Mouse (Mus musculus): ENCODE data around the gene Pakap. TPM values are rescaled to one million over a fixed set of nuclear protein-coding genes. Genes with fewer than 3 reads are reported as not detected.

Gene Pakap
- total and polyA plus RNA-seq, 3 experiments = not detected

- ATAC-seq (ENCODE audit: extremely low read depth, insufficient number of reproducible peaks, low FRiP score, poor library complexity, severe bottlenecking) (no peak), DNase-seq (ENCODE audit: low spot score) (no peak)
- Histone ChIP-seq H3K27me3 (ENCODE audit: insufficient read depth, low read length) (no peaks in the 10 kb centered on the region), H3K4me3 (ENCODE audit: low read depth, low read length) (no peak overlapping the region), H3K9me3 (replicated peaks) (peaks cover 56% of the 10 kb centered on the region), H3K36me3 (replicated peaks) (no peaks in the 10 kb centered on the region), H3K4me1 (ENCODE audit: insufficient read depth, low read depth, low read length) (no peaks in the 10 kb centered on the region)
- TF ChIP-seq CTCF (IDR thresholded peaks at IDR 0.05; ENCODE audit: low read depth, low read length) = no peak
- no peak for TF ChIP-seq TAL1 (conservative IDR thresholded peaks at IDR 0.05; ENCODE audit: low read depth, low read length)
- TF ChIP-seq GATA2 (IDR thresholded peaks at IDR 0.05; ENCODE audit: borderline replicate concordance, low read depth, low read length) = no peak
These were observed 122.8 kb downstream of the Pakap start for GRCm38 (mm10) chr4:57690805-57691204.

- no peaks in the 10 kb centered on the region for H3K36me3 ChIP-seq (replicated peaks)
- TF ChIP-seq POLR2AphosphoS5 (IDR thresholded peaks at IDR 0.05; ENCODE audit: insufficient replicate concordance, low read depth, low read length) = no peak
- TF ChIP-seq CTCF (IDR thresholded peaks at IDR 0.05; ENCODE audit: low read depth, low read length) = no peak
- no peak for TF ChIP-seq GATA1 (IDR thresholded peaks at IDR 0.05; ENCODE audit: borderline replicate concordance, low read length)
- no peak for TF ChIP-seq GATA2 (IDR thresholded peaks at IDR 0.05; ENCODE audit: borderline replicate concordance, low read depth, low read length)
- TF ChIP-seq TAL1 (conservative IDR thresholded peaks at IDR 0.05; ENCODE audit: low read depth, low read length) = no peak
- DNase-seq (ENCODE audit: low spot score) (no peak), ATAC-seq (ENCODE audit: extremely low read depth, insufficient number of reproducible peaks, low FRiP score, poor library complexity, severe bottlenecking) (no peak)
- no peak overlapping the region for H3K4me3 ChIP-seq (ENCODE audit: low read depth, low read length)
- peaks cover 63% of the 10 kb centered on the region for H3K9me3 ChIP-seq (replicated peaks)
- no peaks in the 10 kb centered on the region for H3K4me1 ChIP-seq (ENCODE audit: insufficient read depth, low read depth, low read length)
- no peaks in the 10 kb centered on the region for H3K27me3 ChIP-seq (ENCODE audit: insufficient read depth, low read length)
These were observed 126.6 kb downstream of the Pakap start for GRCm38 (mm10) chr4:57694356-57695136.

GRCm38 (mm10) chr4:57696955-57697354 is 129.0 kb downstream of the Pakap start:
- Histone ChIP-seq H3K36me3 (replicated peaks) (no peaks in the 10 kb centered on the region), H3K4me1 (ENCODE audit: insufficient read depth, low read depth, low read length) (no peaks in the 10 kb centered on the region), H3K9me3 (replicated peaks) (peaks cover 67% of the 10 kb centered on the region), H3K27me3 (ENCODE audit: insufficient read depth, low read length) (no peaks in the 10 kb centered on the region), H3K4me3 (ENCODE audit: low read depth, low read length) (no peak overlapping the region)
- no peak for ATAC-seq (ENCODE audit: extremely low read depth, insufficient number of reproducible peaks, low FRiP score, poor library complexity, severe bottlenecking)
- DNase-seq (ENCODE audit: low spot score) = no peak
- TF ChIP-seq GATA2 (IDR thresholded peaks at IDR 0.05; ENCODE audit: borderline replicate concordance, low read depth, low read length) = no peak
- TF ChIP-seq TAL1 (conservative IDR thresholded peaks at IDR 0.05; ENCODE audit: low read depth, low read length) = no peak
- TF ChIP-seq POLR2AphosphoS5 (IDR thresholded peaks at IDR 0.05; ENCODE audit: insufficient replicate concordance, low read depth, low read length) = no peak
- TF ChIP-seq GATA1 (IDR thresholded peaks at IDR 0.05; ENCODE audit: borderline replicate concordance, low read length) = no peak
- TF ChIP-seq CTCF (IDR thresholded peaks at IDR 0.05; ENCODE audit: low read depth, low read length) = no peak

- no peaks in the 10 kb centered on the region for H3K4me1 ChIP-seq (ENCODE audit: insufficient read depth, low read depth, low read length)
- H3K4me3 ChIP-seq (ENCODE audit: low read depth, low read length) = no peak overlapping the region
- TF ChIP-seq POLR2AphosphoS5 (IDR thresholded peaks at IDR 0.05; ENCODE audit: insufficient replicate concordance, low read depth, low read length) (no peak), CTCF (IDR thresholded peaks at IDR 0.05; ENCODE audit: low read depth, low read length) (no peak), TAL1 (conservative IDR thresholded peaks at IDR 0.05; ENCODE audit: low read depth, low read length) (no peak), GATA1 (IDR thresholded peaks at IDR 0.05; ENCODE audit: borderline replicate concordance, low read length) (no peak), GATA2 (IDR thresholded peaks at IDR 0.05; ENCODE audit: borderline replicate concordance, low read depth, low read length) (no peak)
- DNase-seq (ENCODE audit: low spot score) = no peak
- H3K27me3 ChIP-seq (ENCODE audit: insufficient read depth, low read length) = no peaks in the 10 kb centered on the region
- ATAC-seq (ENCODE audit: extremely low read depth, insufficient number of reproducible peaks, low FRiP score, poor library complexity, severe bottlenecking) = no peak
- H3K9me3 ChIP-seq (replicated peaks) = peaks cover 71% of the 10 kb centered on the region
- no peaks in the 10 kb centered on the region for H3K36me3 ChIP-seq (replicated peaks)
These were observed 130.1 kb downstream of the Pakap start for GRCm38 (mm10) chr4:57697918-57698611.

- TF ChIP-seq POLR2AphosphoS5 (IDR thresholded peaks at IDR 0.05; ENCODE audit: insufficient replicate concordance, low read depth, low read length) (no peak), CTCF (IDR thresholded peaks at IDR 0.05; ENCODE audit: low read depth, low read length) (no peak), GATA2 (IDR thresholded peaks at IDR 0.05; ENCODE audit: borderline replicate concordance, low read depth, low read length) (no peak), GATA1 (IDR thresholded peaks at IDR 0.05; ENCODE audit: borderline replicate concordance, low read length) (no peak), TAL1 (conservative IDR thresholded peaks at IDR 0.05; ENCODE audit: low read depth, low read length) (no peak)
- ATAC-seq (ENCODE audit: extremely low read depth, insufficient number of reproducible peaks, low FRiP score, poor library complexity, severe bottlenecking) (no peak), DNase-seq (ENCODE audit: low spot score) (no peak)
- Histone ChIP-seq H3K4me1 (ENCODE audit: insufficient read depth, low read depth, low read length) (no peaks in the 10 kb centered on the region), H3K4me3 (ENCODE audit: low read depth, low read length) (no peak overlapping the region), H3K9me3 (replicated peaks) (peaks cover 62% of the 10 kb centered on the region), H3K36me3 (replicated peaks) (no peaks in the 10 kb centered on the region), H3K27me3 (ENCODE audit: insufficient read depth, low read length) (no peaks in the 10 kb centered on the region)
These were observed 133.6 kb downstream of the Pakap start for GRCm38 (mm10) chr4:57701576-57701975.

All from G1E (cell line).